Mouse (Mus musculus) CH12.LX (cell line): ENCODE results near the gene C1qbp. TPM values are rescaled to one million over a fixed set of nuclear protein-coding genes. Genes with fewer than 3 reads are reported as not detected.

Source experiments
- DNase-seq: peaks from one replicate; pipeline ENCODE4 v3.0.0-alpha.2; 2013; ENCODE audit errors: extremely low read depth
- H3K27ac ChIP-seq: 2 replicates; pipeline ENCODE4 v1.5.1; 2012; ENCODE audit warnings: low read depth, mild to moderate bottlenecking, control low read depth, moderate library complexity; ENCODE audit not compliant: insufficient read depth
- H3K27me3 ChIP-seq: replicated peaks from 2 replicates; pipeline ENCODE3; 2012; ENCODE audit warnings: inconsistent platforms
- H3K36me3 ChIP-seq, 2 experiments: replicated peaks in 1 of 2; 2 replicates each; pipeline versions ENCODE3 to v1.6.1; 2012; ENCODE audit warnings: inconsistent platforms in 1 of 2, low read length in 1 of 2, mild to moderate bottlenecking in 1 of 2, mixed read lengths in 1 of 2, moderate library complexity in 1 of 2; ENCODE audit not compliant: control insufficient read depth in 1 of 2, insufficient read depth in 1 of 2
- H3K4me1 ChIP-seq, 2 experiments: 2 replicates each; pipeline ENCODE4 v1.6.1; 2012; ENCODE audit warnings: inconsistent platforms in 1 of 2, moderate library complexity in 1 of 2; ENCODE audit not compliant: insufficient read depth in 2 of 2, control insufficient read depth in 1 of 2
- H3K4me2 ChIP-seq: 2 replicates; pipeline ENCODE4 v1.6.1; 2012; ENCODE audit warnings: low read depth, mild to moderate bottlenecking, control low read depth; ENCODE audit not compliant: poor library complexity, insufficient read depth, severe bottlenecking
- H3K4me3 ChIP-seq, 3 experiments: fragments of 150-350 bp in 1 of 3; sonication (generic) in 1 of 3; replicated peaks in 1 of 3; 2 replicates each; pipeline versions ENCODE3 to v1.5.1; 2011 to 2012; ENCODE audit warnings: low read depth in 2 of 3, low read length in 2 of 3, mild to moderate bottlenecking in 2 of 3, moderate library complexity in 2 of 3, control low read depth in 1 of 3, improper control_type of control experiment in 1 of 3, inconsistent platforms in 1 of 3, mixed read lengths in 1 of 3; ENCODE audit not compliant: poor library complexity in 1 of 3
- H3K79me2 ChIP-seq: replicated peaks from 2 replicates; pipeline ENCODE4 v1.6.1; 2012; ENCODE audit warnings: mild to moderate bottlenecking, moderate library complexity; ENCODE audit not compliant: control insufficient read depth, poor library complexity, insufficient read depth, severe bottlenecking; ENCODE audit errors: extremely low read depth
- H3K9ac ChIP-seq: 2 replicates; pipeline ENCODE4 v1.6.1; 2012; ENCODE audit warnings: low read depth, mild to moderate bottlenecking, control low read depth, moderate library complexity; ENCODE audit not compliant: insufficient read depth
- H3K9me3 ChIP-seq: replicated peaks from 2 replicates; pipeline ENCODE3; 2012; ENCODE audit warnings: low read length, inconsistent platforms, mixed read lengths
- CTCF ChIP-seq, 2 experiments: IDR thresholded peaks in 1 of 2; conservative IDR thresholded peaks in 1 of 2; 2 replicates each; pipeline ENCODE4 v1.5.1; 2011 to 2012; ENCODE audit warnings: low read depth in 2 of 2, low read length in 2 of 2, improper control_type of control experiment in 1 of 2, inconsistent platforms in 1 of 2, mild to moderate bottlenecking in 1 of 2, moderate library complexity in 1 of 2
- ELF1 ChIP-seq: IDR thresholded peaks from 2 replicates; pipeline ENCODE4 v1.6.1; 2014; ENCODE audit warnings: low read depth, mild to moderate bottlenecking, inconsistent platforms, low read length, improper control_type of control experiment
- GABPA ChIP-seq: IDR thresholded peaks from 2 replicates; pipeline ENCODE4 v1.6.1; 2012; ENCODE audit warnings: low read depth, low read length, improper control_type of control experiment, inconsistent platforms; ENCODE audit not compliant: insufficient replicate concordance
- HCFC1 ChIP-seq: IDR thresholded peaks from 2 replicates; pipeline ENCODE4 v1.6.1; 2012; ENCODE audit warnings: low read depth, mild to moderate bottlenecking, inconsistent platforms, low read length, improper control_type of control experiment
- JUN ChIP-seq: IDR thresholded peaks from 2 replicates; pipeline ENCODE4 v1.6.1; 2011; ENCODE audit warnings: low read depth, mild to moderate bottlenecking, low read length, improper control_type of control experiment, moderate library complexity; ENCODE audit not compliant: insufficient read depth
- JUND ChIP-seq: conservative IDR thresholded peaks from 2 replicates; pipeline ENCODE4 v1.6.1; 2011; ENCODE audit warnings: low read depth, low read length, improper control_type of control experiment
- MAFK ChIP-seq: IDR thresholded peaks from 2 replicates; pipeline ENCODE4 v1.6.1; 2011; ENCODE audit warnings: low read length, improper control_type of control experiment; ENCODE audit not compliant: insufficient replicate concordance
- MAZ ChIP-seq: IDR thresholded peaks from 2 replicates; pipeline ENCODE4 v1.6.1; 2012; ENCODE audit warnings: low read depth, mild to moderate bottlenecking, inconsistent platforms, low read length, improper control_type of control experiment, moderate library complexity
- MEF2A ChIP-seq: IDR thresholded peaks from 2 replicates; pipeline ENCODE4 v1.6.1; 2014; ENCODE audit warnings: low read depth, mild to moderate bottlenecking, inconsistent platforms, low read length, improper control_type of control experiment, borderline replicate concordance
- MXI1 ChIP-seq: IDR thresholded peaks from 2 replicates; pipeline ENCODE4 v1.6.1; 2011; ENCODE audit warnings: mild to moderate bottlenecking, low read depth, low read length, improper control_type of control experiment
- MYC ChIP-seq: IDR thresholded peaks from 2 replicates; pipeline ENCODE4 v1.6.1; 2011; ENCODE audit warnings: low read depth, mild to moderate bottlenecking, improper control_type of control experiment, low read length
- NRF1 ChIP-seq: IDR thresholded peaks from 2 replicates; pipeline ENCODE4 v1.6.1; 2014; ENCODE audit warnings: low read depth, mild to moderate bottlenecking, inconsistent platforms, low read length, improper control_type of control experiment, moderate library complexity
- PAX5 ChIP-seq: IDR thresholded peaks from 2 replicates; pipeline ENCODE4 v1.6.1; 2012; ENCODE audit warnings: low read length, inconsistent platforms, mixed read lengths
- POLR2A ChIP-seq: IDR thresholded peaks from 2 replicates; pipeline ENCODE4 v1.6.1; 2011; ENCODE audit warnings: low read depth, mild to moderate bottlenecking, improper control_type of control experiment, low read length
- POLR2AphosphoS2 ChIP-seq: IDR thresholded peaks from 2 replicates; pipeline ENCODE4 v1.6.1; 2011; ENCODE audit warnings: low read depth, low read length, improper control_type of control experiment
- RAD21 ChIP-seq: IDR thresholded peaks from 2 replicates; pipeline ENCODE4 v1.6.1; 2011; ENCODE audit warnings: low read depth, mild to moderate bottlenecking, low read length, improper control_type of control experiment, moderate library complexity
- SMC3 ChIP-seq: IDR thresholded peaks from 2 replicates; pipeline ENCODE4 v1.6.1; 2011; ENCODE audit warnings: low read depth, low read length, improper control_type of control experiment
- TBP ChIP-seq: conservative IDR thresholded peaks from 2 replicates; pipeline ENCODE4 v1.6.1; 2011; ENCODE audit warnings: low read depth, low read length, improper control_type of control experiment
- UBTF ChIP-seq: IDR thresholded peaks from 2 replicates; pipeline ENCODE4 v1.6.1; 2012; ENCODE audit warnings: low read depth, mild to moderate bottlenecking, inconsistent platforms, low read length, improper control_type of control experiment, moderate library complexity
- ZC3H11A ChIP-seq: IDR thresholded peaks from 2 replicates; pipeline ENCODE4 v1.6.1; 2012; ENCODE audit warnings: low read depth, mild to moderate bottlenecking, inconsistent platforms, low read length, improper control_type of control experiment
- dilution Hi-C: fragments of 300-500 bp; cut with MboI; formaldehyde crosslinking; loops from 2 replicates; pipeline ENCODE4 v1.14.3; 2020; ENCODE audit warnings: low sequenced_read_pairs; ENCODE audit not compliant: extremely low pct_unique_long_range_greater_than_20kb, extremely low pct_ligation_motif_present
- in situ Hi-C: fragments of 300-500 bp; cut with MboI; formaldehyde crosslinking; loops from 3 replicates; pipeline ENCODE4 v1.14.3; 2019; ENCODE audit warnings: low sequenced_read_pairs, low pct_ligation_motif_present, low pct_unique_long_range_greater_than_20kb, mixed read lengths
- polyA plus RNA-seq: library from polyadenylated mRNA; unstranded; fragments of >175 nt; gene quantifications from 2 replicates; pipeline ENCODE4 v1.2.1, GENCODE M21; 2012; ENCODE audit warnings: low read depth; ENCODE audit not compliant: insufficient read length
- total RNA-seq, 2 experiments: library from RNA; depleted of rRNA; stranded (reverse); fragments of 300-350 nt in 1 of 2; fragments of >200 nt in 1 of 2; gene quantifications; 2 replicates each; pipeline ENCODE4 v1.2.3; 2012 to 2014

The C1qbp gene
- total and polyA plus RNA-seq, 3 experiments = 150 to 917 (median 320) TPM

DNA sequence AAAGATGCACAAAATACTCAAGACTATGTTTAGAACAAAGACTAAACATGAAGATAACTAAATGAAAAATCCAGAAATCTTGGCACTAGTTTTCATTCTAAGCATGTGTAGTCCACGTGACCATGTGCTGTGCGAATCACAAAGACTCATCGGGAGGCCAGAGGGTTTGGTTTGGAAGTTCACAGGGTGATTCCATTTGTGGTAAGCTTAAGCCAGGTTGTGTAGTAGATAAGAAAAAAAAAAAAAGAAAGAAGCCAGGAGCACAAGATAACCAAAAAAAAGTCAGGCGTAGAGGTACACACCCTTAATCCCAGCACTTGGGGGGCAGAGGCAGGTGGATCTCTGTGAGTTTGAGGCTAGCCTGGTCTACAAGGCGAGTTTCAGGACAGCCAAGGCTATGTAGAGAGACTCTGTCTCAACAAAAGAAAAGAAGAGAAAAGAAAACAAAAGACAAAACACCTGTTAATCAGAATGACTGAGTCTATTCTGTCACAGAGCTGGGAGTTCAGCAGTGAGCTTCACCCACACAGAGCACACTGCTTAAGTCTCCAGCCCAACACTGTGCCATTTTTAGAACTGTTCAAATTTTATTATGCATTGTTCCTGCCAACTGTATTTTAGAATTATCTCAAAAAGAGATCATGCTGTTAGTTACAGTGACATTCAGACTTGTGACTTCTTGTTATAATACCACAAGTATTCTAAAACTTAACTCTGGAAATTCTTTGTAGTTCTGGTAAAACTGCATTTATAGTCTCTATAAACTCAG lies 21.9 kb downstream of the C1qbp start:
- in situ Hi-C loops (no loop called here), dilution Hi-C loops (no loop called here)
- Histone ChIP-seq H3K79me2 (peaks cover 14% of the 10 kb centered on the region), H3K36me3 (peaks cover 72 to 95% of the 10 kb centered on the region in 2 experiments), H3K9ac (no peak overlapping the region), H3K4me2 (no peak overlapping the region), H3K27ac (no peak overlapping the region), H3K4me1 (peaks cover 0 to 33% of the 10 kb centered on the region in 2 experiments; a peak in 2 of 4 replicates), H3K27me3 (no peaks in the 10 kb centered on the region), H3K4me3 (no peak overlapping the region), H3K9me3 (no peaks in the 10 kb centered on the region)
- TF ChIP-seq POLR2A (no peak), UBTF (no peak), GABPA (no peak)
- DNase-seq = no peak

DNA sequence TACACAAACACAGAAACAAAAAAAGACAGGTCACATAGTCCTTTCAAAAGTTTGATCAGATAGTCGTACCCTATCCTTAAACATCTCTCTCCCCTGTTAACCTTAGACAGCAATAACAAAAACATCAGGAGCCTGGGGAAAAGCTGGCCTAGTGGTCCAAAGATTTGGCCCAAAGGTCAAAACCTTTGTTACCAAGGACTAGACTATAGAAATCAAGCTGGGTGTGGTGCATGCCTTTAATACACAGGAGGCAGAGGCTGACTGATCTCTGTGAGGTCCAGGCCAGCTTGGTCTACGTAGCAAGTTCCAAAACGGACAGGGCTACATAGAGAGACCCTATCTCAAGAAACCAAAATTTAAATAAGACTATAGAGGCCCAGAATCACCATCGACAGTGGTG lies 28.1 kb downstream of the C1qbp start:
- Histone ChIP-seq H3K4me3 (no peak overlapping the region), H3K9me3 (no peaks in the 10 kb centered on the region), H3K79me2 (peaks cover 4% of the 10 kb centered on the region; the same call in 1 of the 2 replicates), H3K9ac (no peak overlapping the region), H3K4me1 (no peaks in the 10 kb centered on the region), H3K36me3 (peaks cover 79 to 95% of the 10 kb centered on the region in 2 experiments), H3K27me3 (no peaks in the 10 kb centered on the region), H3K27ac (no peak overlapping the region), H3K4me2 (no peak overlapping the region)
- dilution Hi-C loops = no loop called here
- no peak for DNase-seq
- TF ChIP-seq MYC = no peak
- no peak for TF ChIP-seq TBP
- no peak for TF ChIP-seq SMC3
- TF ChIP-seq RAD21 = no peak
- no peak for TF ChIP-seq PAX5
- no peak for TF ChIP-seq MXI1
- no peak for TF ChIP-seq MEF2A
- no peak for TF ChIP-seq GABPA
- no peak for TF ChIP-seq HCFC1
- no peak for TF ChIP-seq JUND
- no peak for TF ChIP-seq ZC3H11A
- TF ChIP-seq ELF1 = no peak
- no peak for TF ChIP-seq MAFK
- no peak for TF ChIP-seq CTCF (conservative IDR thresholded peaks at IDR 0.05 in 1 of 2, IDR thresholded peaks at IDR 0.05 in 1 of 2; ENCODE audit: low read depth in 2 of 2, low read length in 2 of 2)
- no peak for TF ChIP-seq JUN
- TF ChIP-seq NRF1 = no peak
- TF ChIP-seq MAZ = no peak
- TF ChIP-seq UBTF = no peak
- no peak for TF ChIP-seq POLR2AphosphoS2
- in situ Hi-C loops = no loop called here
